Mouse (Mus musculus) left cerebral cortex, adult 8-10 months (tissue): ENCODE measurements around the gene Zfp428. TPM values are rescaled to one million over a fixed set of nuclear protein-coding genes. Genes with fewer than 3 reads are reported as not detected.
A peak's percentile ranks its signal among the peaks of the same experiment; 100 is the strongest.
"Not testable (repeated sequence)": the region's sequence is repeated elsewhere in the genome, so short reads cannot be mapped to it uniquely, and the experiment has no call there.

Experiments used
- DNase-seq, 2 experiments: peaks; one replicate each; pipeline ENCODE4 v3.0.0; 2022; ENCODE audit warnings: low spot score in 2 of 2
- total RNA-seq, 4 experiments: library from RNA; stranded (reverse); gene quantifications; 2 replicates each; pipeline ENCODE4 v1.2.4; 2022

Gene Zfp428
- total RNA-seq, 4 experiments from 2014 or later: 42.8 to 45.4 (median 44.1) TPM

GRCm38 (mm10) chr7:24480986-24481473, 25.8 kb upstream of the Zfp428 start:
- DNase-seq: no peak

GRCm38 (mm10) chr7:24481474-24482207, 25.2 kb upstream of the Zfp428 start, which contains the start of gene Cadm4:
TSS of gene Cadm4 (plus strand) at chr7:24482023.
- peak; percentile 82 to 86 for DNase-seq

- no peak for DNase-seq
These were observed 24.4 kb upstream of the Zfp428 start for GRCm38 (mm10) chr7:24482208-24483020.

GRCm38 (mm10) chr7:24483291-24483690, 23.5 kb upstream of the Zfp428 start:
- DNase-seq: not testable (repeated sequence)

GRCm38 (mm10) chr7:24485481-24485880, 21.3 kb upstream of the Zfp428 start:
- DNase-seq: no peak

GRCm38 (mm10) chr7:24486654-24487130, 20.1 kb upstream of the Zfp428 start:
- no peak for DNase-seq

- no peak for DNase-seq
These were observed 19.4 kb upstream of the Zfp428 start for GRCm38 (mm10) chr7:24487403-24487802.

- no peak for DNase-seq
These were observed 18.5 kb upstream of the Zfp428 start for GRCm38 (mm10) chr7:24488303-24488702.

- no peak for DNase-seq
These were observed 6.8 kb upstream of the Zfp428 start for GRCm38 (mm10) chr7:24499856-24500577.

- DNase-seq: no peak
These were observed 5.9 kb upstream of the Zfp428 start for GRCm38 (mm10) chr7:24500929-24501328.

GRCm38 (mm10) chr7:24501492-24501891, 5.3 kb upstream of the Zfp428 start:
- no peak for DNase-seq

- no peak for DNase-seq
These were observed 2.8 kb upstream of the Zfp428 start for GRCm38 (mm10) chr7:24504004-24504403.

GRCm38 (mm10) chr7:24504868-24505267, 1.9 kb upstream of the Zfp428 start:
- DNase-seq: no peak

- DNase-seq: no peak
These were observed 1.2 kb upstream of the Zfp428 start for GRCm38 (mm10) chr7:24505447-24506064.

GRCm38 (mm10) chr7:24506065-24506459, 744 bp upstream of the Zfp428 start:
- no peak for DNase-seq

GRCm38 (mm10) chr7:24506476-24506837, 349 bp upstream of the Zfp428 start:
- peak in 1 of 2 experiments; percentile 55 for DNase-seq

GRCm38 (mm10) chr7:24507726-24508114, 914 bp downstream of the Zfp428 start:
- DNase-seq: no peak

GRCm38 (mm10) chr7:24512355-24512754, 5.5 kb downstream of the Zfp428 start, which contains the start of gene AC161166.1:
TSS of gene AC161166.1 (minus strand) at chr7:24512455.
- DNase-seq: no peak

GRCm38 (mm10) chr7:24516319-24516718, 9.5 kb downstream of the Zfp428 start:
- DNase-seq: not testable (repeated sequence)

GRCm38 (mm10) chr7:24517077-24517476, 10.3 kb downstream of the Zfp428 start:
- DNase-seq: no peak

- peak in 1 of 2 experiments; percentile 79 for DNase-seq
These were observed 10.8 kb downstream of the Zfp428 start for GRCm38 (mm10) chr7:24517654-24518053.
